Mouse (Mus musculus): ENCODE results near the gene Tet2. TPM values are rescaled to one million over a fixed set of nuclear protein-coding genes. Genes with fewer than 3 reads are reported as not detected.

Tet2 gene
- polyA plus RNA-seq, 1 experiment = 2.9 TPM

DNA sequence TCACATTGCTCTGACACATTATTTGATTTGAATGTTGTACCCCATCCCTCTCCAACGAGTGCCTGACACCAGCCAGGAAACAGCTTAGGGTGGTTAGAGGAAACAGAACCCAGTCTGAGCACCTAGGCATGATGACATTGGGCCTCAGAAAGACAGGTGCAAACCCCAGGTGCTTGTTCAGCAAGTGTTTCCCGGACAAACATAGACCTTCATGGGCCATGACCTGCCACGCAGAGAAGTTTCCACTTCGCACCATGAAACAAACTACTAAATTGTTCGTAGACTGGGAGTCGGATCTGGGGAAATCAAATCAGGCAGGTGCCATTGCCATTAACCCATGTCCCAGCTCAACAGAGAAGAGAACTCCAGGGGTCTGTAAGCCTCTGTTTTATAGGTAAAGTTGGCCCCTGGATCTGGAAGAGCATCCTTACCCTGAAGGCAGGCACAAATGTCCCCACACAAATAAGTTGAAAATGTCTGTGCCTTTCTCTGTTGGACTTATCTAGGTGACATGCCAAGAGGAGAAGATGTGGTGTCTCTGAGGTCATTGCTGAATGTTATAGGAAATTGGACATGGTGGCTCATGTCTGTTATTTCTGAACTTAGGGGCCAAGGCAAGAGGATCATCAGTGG is 109.7 kb downstream of the Tet2 start:
- H3K4me2 ChIP-seq (ENCODE audit: low read depth) = no peak overlapping the region
- H3K4me3 ChIP-seq = no peak overlapping the region
- no peaks in the 10 kb centered on the region for H3K27me3 ChIP-seq (ENCODE audit: control insufficient read depth, insufficient read depth, insufficient read length)
- no peaks in the 10 kb centered on the region for H3K36me3 ChIP-seq (ENCODE audit: control insufficient read depth, insufficient read depth)
- TF ChIP-seq SRF (IDR thresholded peaks at IDR 0.05; ENCODE audit: control insufficient read depth, insufficient read length, low read depth) = no peak
- no peak for TF ChIP-seq MYOG (IDR thresholded peaks at IDR 0.05; ENCODE audit: control insufficient read depth in 1 of 3, insufficient read depth in 1 of 3, insufficient read length in 2 of 3, low read depth in 2 of 3)
- TF ChIP-seq TCF12 (IDR thresholded peaks at IDR 0.05; ENCODE audit: insufficient read depth, poor library complexity, severe bottlenecking) = no peak
- TF ChIP-seq E2F4 (IDR thresholded peaks at IDR 0.05; ENCODE audit: insufficient read depth) = no peak
- no peak for TF ChIP-seq USF1 (IDR thresholded peaks at IDR 0.05; ENCODE audit: low read depth)
- no peak for TF ChIP-seq MYOD1 (IDR thresholded peaks at IDR 0.05; ENCODE audit: control insufficient read depth in 1 of 3, insufficient read length in 2 of 3, low read depth in 2 of 3)
- TF ChIP-seq CEBPB (IDR thresholded peaks at IDR 0.05; ENCODE audit: insufficient read depth, poor library complexity, severe bottlenecking) = no peak
- TF ChIP-seq REST (IDR thresholded peaks at IDR 0.05; ENCODE audit: insufficient read depth, insufficient read length) = no peak
- no peak for TF ChIP-seq MAX (IDR thresholded peaks at IDR 0.05; ENCODE audit: low read depth)
- TF ChIP-seq POLR2A (IDR thresholded peaks at IDR 0.05; ENCODE audit: insufficient read length, low read depth) = no peak
- no peak for TF ChIP-seq POLR2AphosphoS2 (IDR thresholded peaks at IDR 0.05; ENCODE audit: insufficient read length, low read depth)
- TF ChIP-seq TCF3 (IDR thresholded peaks at IDR 0.05; ENCODE audit: insufficient read length, low read depth) = no peak
- H3ac ChIP-seq (ENCODE audit: control insufficient read depth, insufficient read length) = no peak overlapping the region
- no peaks in the 10 kb centered on the region for H3K79me2 ChIP-seq (ENCODE audit: control insufficient read depth, insufficient read depth)

- no peaks in the 10 kb centered on the region for H3K36me3 ChIP-seq (ENCODE audit: control insufficient read depth, insufficient read depth)
- H3K79me2 ChIP-seq (ENCODE audit: control insufficient read depth, insufficient read depth) = no peaks in the 10 kb centered on the region
- H3K4me2 ChIP-seq (ENCODE audit: low read depth) = no peak overlapping the region
- H3K4me3 ChIP-seq = no peak overlapping the region
- TF ChIP-seq E2F4 (IDR thresholded peaks at IDR 0.05; ENCODE audit: insufficient read depth) (no peak), MYOG (IDR thresholded peaks at IDR 0.05; ENCODE audit: control insufficient read depth in 1 of 3, insufficient read depth in 1 of 3, insufficient read length in 2 of 3, low read depth in 2 of 3) (no peak), USF1 (IDR thresholded peaks at IDR 0.05; ENCODE audit: low read depth) (no peak), CEBPB (IDR thresholded peaks at IDR 0.05; ENCODE audit: insufficient read depth, poor library complexity, severe bottlenecking) (no peak), MYOD1 (IDR thresholded peaks at IDR 0.05; ENCODE audit: control insufficient read depth in 1 of 3, insufficient read length in 2 of 3, low read depth in 2 of 3) (no peak), SRF (IDR thresholded peaks at IDR 0.05; ENCODE audit: control insufficient read depth, insufficient read length, low read depth) (no peak), REST (IDR thresholded peaks at IDR 0.05; ENCODE audit: insufficient read depth, insufficient read length) (no peak), POLR2A (IDR thresholded peaks at IDR 0.05; ENCODE audit: insufficient read length, low read depth) (no peak), POLR2AphosphoS2 (IDR thresholded peaks at IDR 0.05; ENCODE audit: insufficient read length, low read depth) (no peak), TCF3 (IDR thresholded peaks at IDR 0.05; ENCODE audit: insufficient read length, low read depth) (no peak), MAX (IDR thresholded peaks at IDR 0.05; ENCODE audit: low read depth) (no peak), TCF12 (IDR thresholded peaks at IDR 0.05; ENCODE audit: insufficient read depth, poor library complexity, severe bottlenecking) (no peak)
- no peaks in the 10 kb centered on the region for H3K27me3 ChIP-seq (ENCODE audit: control insufficient read depth, insufficient read depth, insufficient read length)
- H3ac ChIP-seq (ENCODE audit: control insufficient read depth, insufficient read length) = no peak overlapping the region
Observed at GRCm38 (mm10) chr3:133429394-133430173, 115.4 kb downstream of the Tet2 start.

DNA sequence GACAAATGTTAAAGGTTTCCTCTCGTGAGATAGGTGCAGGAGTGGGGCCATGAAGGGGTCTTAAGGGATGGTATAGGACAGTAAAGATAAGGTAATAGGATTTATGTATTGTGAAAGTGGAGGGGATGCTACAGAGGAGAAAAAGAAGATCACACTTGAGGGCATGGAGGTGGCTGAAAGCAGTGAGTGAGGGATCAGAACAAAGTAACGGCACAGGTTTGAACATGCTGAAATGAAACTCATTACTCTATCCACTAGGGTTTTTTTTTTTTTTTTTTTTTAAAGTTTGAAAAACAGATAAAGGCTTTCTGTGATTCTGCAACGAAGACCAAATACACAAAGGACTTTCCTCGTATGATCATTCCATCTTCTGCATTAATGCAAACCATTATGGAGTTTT is 116.9 kb downstream of the Tet2 start:
- Histone ChIP-seq H3K27me3 (ENCODE audit: control insufficient read depth, insufficient read depth, insufficient read length) (no peaks in the 10 kb centered on the region), H3K36me3 (ENCODE audit: control insufficient read depth, insufficient read depth) (no peaks in the 10 kb centered on the region), H3K4me2 (ENCODE audit: low read depth) (no peak overlapping the region), H3ac (ENCODE audit: control insufficient read depth, insufficient read length) (no peak overlapping the region), H3K79me2 (ENCODE audit: control insufficient read depth, insufficient read depth) (no peaks in the 10 kb centered on the region), H3K4me3 (no peak overlapping the region)
- TF ChIP-seq MYOD1 (IDR thresholded peaks at IDR 0.05; ENCODE audit: control insufficient read depth in 1 of 3, insufficient read length in 2 of 3, low read depth in 2 of 3) (no peak), MAX (IDR thresholded peaks at IDR 0.05; ENCODE audit: low read depth) (no peak), SRF (IDR thresholded peaks at IDR 0.05; ENCODE audit: control insufficient read depth, insufficient read length, low read depth) (no peak), REST (IDR thresholded peaks at IDR 0.05; ENCODE audit: insufficient read depth, insufficient read length) (no peak), MYOG (IDR thresholded peaks at IDR 0.05; ENCODE audit: control insufficient read depth in 1 of 3, insufficient read depth in 1 of 3, insufficient read length in 2 of 3, low read depth in 2 of 3) (no peak), POLR2AphosphoS2 (IDR thresholded peaks at IDR 0.05; ENCODE audit: insufficient read length, low read depth) (no peak), TCF12 (IDR thresholded peaks at IDR 0.05; ENCODE audit: insufficient read depth, poor library complexity, severe bottlenecking) (no peak), TCF3 (IDR thresholded peaks at IDR 0.05; ENCODE audit: insufficient read length, low read depth) (no peak), USF1 (IDR thresholded peaks at IDR 0.05; ENCODE audit: low read depth) (no peak), POLR2A (IDR thresholded peaks at IDR 0.05; ENCODE audit: insufficient read length, low read depth) (no peak), CEBPB (IDR thresholded peaks at IDR 0.05; ENCODE audit: insufficient read depth, poor library complexity, severe bottlenecking) (no peak), E2F4 (IDR thresholded peaks at IDR 0.05; ENCODE audit: insufficient read depth) (no peak)

DNA sequence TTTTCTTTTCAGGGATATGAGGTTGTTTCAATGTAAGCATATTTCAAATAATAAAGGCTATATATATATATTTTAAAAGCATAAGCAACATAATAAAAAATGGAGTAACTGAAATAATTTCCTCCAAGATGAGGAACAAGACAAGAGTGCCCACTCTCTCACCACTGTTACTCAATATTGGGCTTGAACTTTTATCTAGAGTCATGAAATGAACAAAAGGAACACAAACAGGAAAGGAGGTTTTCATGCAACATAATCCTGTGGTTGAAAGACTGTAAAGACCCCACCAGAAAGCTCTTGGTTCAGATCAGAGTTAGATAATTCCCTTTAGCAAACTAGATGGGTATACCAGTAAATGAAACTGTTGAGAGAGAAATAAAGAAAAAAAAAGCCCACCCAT is 121.9 kb downstream of the Tet2 start:
- no peaks in the 10 kb centered on the region for H3K27me3 ChIP-seq (ENCODE audit: control insufficient read depth, insufficient read depth, insufficient read length)
- TF ChIP-seq TCF3 (IDR thresholded peaks at IDR 0.05; ENCODE audit: insufficient read length, low read depth) = no peak
- TF ChIP-seq E2F4 (IDR thresholded peaks at IDR 0.05; ENCODE audit: insufficient read depth) = no peak
- no peak for TF ChIP-seq REST (IDR thresholded peaks at IDR 0.05; ENCODE audit: insufficient read depth, insufficient read length)
- no peak for TF ChIP-seq MYOD1 (IDR thresholded peaks at IDR 0.05; ENCODE audit: control insufficient read depth in 1 of 3, insufficient read length in 2 of 3, low read depth in 2 of 3)
- TF ChIP-seq POLR2A (IDR thresholded peaks at IDR 0.05; ENCODE audit: insufficient read length, low read depth) = no peak
- no peak for TF ChIP-seq SRF (IDR thresholded peaks at IDR 0.05; ENCODE audit: control insufficient read depth, insufficient read length, low read depth)
- TF ChIP-seq MYOG (IDR thresholded peaks at IDR 0.05; ENCODE audit: control insufficient read depth in 1 of 3, insufficient read depth in 1 of 3, insufficient read length in 2 of 3, low read depth in 2 of 3) = no peak
- no peak for TF ChIP-seq POLR2AphosphoS2 (IDR thresholded peaks at IDR 0.05; ENCODE audit: insufficient read length, low read depth)
- no peak for TF ChIP-seq CEBPB (IDR thresholded peaks at IDR 0.05; ENCODE audit: insufficient read depth, poor library complexity, severe bottlenecking)
- H3ac ChIP-seq (ENCODE audit: control insufficient read depth, insufficient read length) = no peak overlapping the region
- H3K4me2 ChIP-seq (ENCODE audit: low read depth) = no peak overlapping the region
- no peaks in the 10 kb centered on the region for H3K36me3 ChIP-seq (ENCODE audit: control insufficient read depth, insufficient read depth)
- no peaks in the 10 kb centered on the region for H3K79me2 ChIP-seq (ENCODE audit: control insufficient read depth, insufficient read depth)
- no peak overlapping the region for H3K4me3 ChIP-seq
